Mouse (Mus musculus): Measurements from ENCODE around the gene Dnajb5.

Gene Dnajb5

DNA sequence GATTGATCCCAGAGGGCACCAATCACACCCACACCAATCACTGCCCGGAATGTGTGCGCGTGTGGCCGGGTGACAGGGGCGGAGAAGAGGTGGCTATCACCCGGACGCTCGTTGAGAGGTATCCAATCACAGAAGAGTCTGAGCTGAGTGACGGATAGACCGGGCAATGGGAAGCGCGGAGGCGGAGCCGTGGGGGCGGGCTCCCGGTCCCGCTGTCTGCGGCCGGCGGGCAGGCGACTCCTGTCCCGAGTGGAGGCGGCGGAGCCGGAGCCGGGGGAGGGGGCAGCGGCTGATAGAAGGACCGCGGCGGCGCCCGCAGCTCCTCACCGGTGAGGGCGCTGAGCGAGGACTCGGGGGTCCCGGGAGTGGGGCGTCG, at the start of gene Dnajb5:
Gene Dnajb5 (plus strand): TSS at position 139 of the 376 bp plus-strand sequence.
- DNase-seq (ENCODE audit: low read depth) = peak; percentile 97

GRCm38 (mm10) chr4:42900878-42901277, 48.7 kb upstream of the Dnajb5 start:
- DNase-seq (ENCODE audit: low read depth) = no peak

DNA sequence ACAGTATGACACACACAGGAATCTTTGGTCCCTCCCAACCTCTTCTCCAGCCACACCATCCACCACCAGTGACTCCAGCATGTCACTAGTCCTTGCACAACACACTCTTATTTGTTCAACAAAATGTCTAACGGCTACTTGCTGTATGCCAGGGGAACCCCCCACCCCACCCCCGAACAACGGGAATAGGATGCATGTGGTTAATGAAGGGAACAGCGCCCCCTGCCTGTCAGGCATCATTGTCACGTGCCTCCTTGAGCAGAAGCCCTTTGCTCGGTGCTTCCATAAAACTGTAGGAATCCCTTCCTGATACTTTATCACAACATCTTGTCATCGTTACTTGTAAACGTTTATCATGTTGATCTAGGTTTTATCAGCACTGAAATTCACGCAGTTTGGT, 47.4 kb upstream of the Dnajb5 start:
- DNase-seq (ENCODE audit: low read depth) = no peak

DNA sequence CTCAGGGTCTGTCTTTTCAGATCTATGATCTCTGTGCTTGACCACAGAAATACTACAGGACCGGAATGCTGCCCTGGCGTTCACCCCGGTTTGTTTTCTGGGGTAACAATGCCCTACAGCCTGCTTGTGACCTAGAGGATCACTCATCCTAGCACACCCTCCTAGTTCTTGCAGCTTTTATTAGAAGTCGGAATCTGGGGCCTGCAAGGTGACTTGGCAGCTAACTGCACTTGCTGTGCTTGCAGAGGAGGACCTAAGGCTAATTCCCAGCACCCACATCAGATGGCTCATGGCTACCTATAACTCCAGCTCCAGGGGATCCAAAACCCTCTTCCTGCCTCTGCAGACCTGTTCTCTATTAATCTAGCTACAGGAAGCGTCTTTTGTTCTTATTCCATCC, 46.9 kb upstream of the Dnajb5 start:
- no peak for DNase-seq (ENCODE audit: low read depth)

DNA sequence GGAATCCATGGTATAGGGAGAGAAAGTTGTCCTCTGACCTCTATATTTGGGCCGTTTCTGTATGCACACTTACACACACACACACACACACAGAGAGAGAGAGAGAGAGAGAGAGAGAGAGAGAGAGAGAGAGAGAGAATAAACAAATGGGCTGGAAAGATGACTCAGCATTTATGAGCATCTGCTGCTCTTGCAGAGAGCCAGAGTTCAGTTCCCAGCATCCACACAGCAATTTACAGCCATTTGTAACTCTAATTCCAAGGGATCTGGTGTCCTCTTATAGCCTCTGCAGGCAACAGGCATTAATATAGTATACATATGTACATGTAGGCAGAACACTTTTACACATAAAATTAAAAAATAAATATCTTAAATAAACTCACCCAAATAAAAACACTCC, 45.7 kb upstream of the Dnajb5 start:
- no peak for DNase-seq (ENCODE audit: low read depth)

- no peak for DNase-seq (ENCODE audit: low read depth)
These were observed 45.1 kb upstream of the Dnajb5 start for GRCm38 (mm10) chr4:42904523-42904922.

DNA sequence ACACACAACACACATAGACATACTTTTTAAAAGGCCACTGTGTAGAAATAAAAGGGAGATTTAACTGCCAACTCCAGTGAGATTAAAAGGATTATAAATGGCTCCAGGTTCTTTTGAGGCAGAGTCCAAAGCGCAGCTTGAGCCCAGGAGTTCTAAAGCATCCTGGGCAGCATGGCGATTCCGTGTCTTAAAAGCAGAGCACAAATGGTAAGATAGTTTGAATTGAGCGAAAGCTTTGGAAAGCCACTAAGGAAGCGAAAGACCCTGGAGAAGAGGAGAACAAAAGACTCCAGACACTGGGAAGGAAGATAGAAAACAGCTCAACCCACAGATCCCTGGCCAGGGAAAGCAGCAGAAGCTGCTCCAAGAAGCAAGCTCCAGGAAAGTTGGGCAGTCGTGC, 44.6 kb upstream of the Dnajb5 start:
- no peak for DNase-seq (ENCODE audit: low read depth)

DNA sequence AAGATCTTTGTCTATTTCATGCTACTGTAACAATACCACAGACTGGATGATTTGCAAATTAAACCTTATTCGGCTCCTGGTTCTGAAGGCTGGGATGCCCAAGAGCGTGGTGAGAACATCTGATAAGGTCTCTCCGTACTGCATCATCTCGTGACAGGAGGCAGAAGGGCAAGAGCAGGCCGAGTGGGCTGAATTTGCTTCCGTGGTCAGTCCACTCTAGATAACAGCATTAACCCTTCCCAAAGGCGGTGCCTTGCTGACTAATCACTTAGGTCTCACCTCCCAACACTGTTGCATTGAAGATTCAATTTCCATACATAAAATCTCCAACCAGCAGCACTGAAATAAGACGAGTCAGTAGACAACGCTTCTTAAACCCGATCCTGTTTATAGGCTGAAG, 36.2 kb upstream of the Dnajb5 start:
- DNase-seq (ENCODE audit: low read depth) = no peak

- no peak for DNase-seq (ENCODE audit: low read depth)
These were observed 34.3 kb upstream of the Dnajb5 start for GRCm38 (mm10) chr4:42915311-42915710.

DNA sequence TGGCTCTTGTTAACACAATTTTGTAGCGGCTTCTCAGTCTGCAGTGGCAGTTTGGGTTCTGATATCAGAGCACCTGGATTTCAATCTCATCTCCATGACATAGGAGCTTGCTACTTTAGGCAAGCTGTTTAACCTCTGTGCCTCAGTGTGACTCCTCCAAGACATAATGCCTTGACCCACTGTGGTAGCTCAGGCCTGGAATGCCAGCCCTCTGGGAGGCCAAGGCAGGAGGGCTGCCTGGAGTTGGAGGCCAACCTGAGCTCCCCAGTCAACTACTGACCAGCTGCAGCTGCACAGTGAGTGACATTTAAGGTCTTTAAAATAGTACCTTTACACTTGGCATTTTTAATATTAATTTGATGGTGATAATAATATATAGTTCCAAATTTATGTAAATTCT, 33.6 kb upstream of the Dnajb5 start:
- no peak for DNase-seq (ENCODE audit: low read depth)

- no peak for DNase-seq (ENCODE audit: low read depth)
These were observed 32.8 kb upstream of the Dnajb5 start, which contains the start of gene Phf24 for GRCm38 (mm10) chr4:42916617-42917401. Phf24 (plus strand) TSS chr4:42916660.

DNA sequence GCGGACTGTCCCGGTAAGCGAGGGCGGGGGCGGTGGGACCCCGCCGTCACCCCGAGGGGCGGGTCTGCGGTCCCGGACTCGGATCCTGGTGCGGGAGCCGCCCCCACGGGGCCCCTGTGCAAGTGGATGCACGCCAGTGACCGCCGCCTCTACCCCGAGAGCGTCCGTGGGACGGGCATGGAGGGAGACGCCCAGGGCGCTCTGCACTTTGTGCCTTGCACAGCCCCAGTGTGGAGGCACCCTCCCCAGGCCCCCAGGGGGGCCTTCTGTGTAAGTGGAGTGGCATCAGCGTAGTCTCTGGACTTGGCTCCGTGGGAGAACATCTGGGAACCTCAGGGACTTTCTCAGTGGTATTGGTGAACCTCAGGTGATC, 32.2 kb upstream of the Dnajb5 start:
- no peak for DNase-seq (ENCODE audit: low read depth)

GRCm38 (mm10) chr4:42920726-42921125, 28.9 kb upstream of the Dnajb5 start:
- no peak for DNase-seq (ENCODE audit: low read depth)

GRCm38 (mm10) chr4:42921536-42921935, 28.1 kb upstream of the Dnajb5 start:
- DNase-seq (ENCODE audit: low read depth) = no peak

GRCm38 (mm10) chr4:42922056-42922455, 27.6 kb upstream of the Dnajb5 start:
- DNase-seq (ENCODE audit: low read depth) = no peak

DNA sequence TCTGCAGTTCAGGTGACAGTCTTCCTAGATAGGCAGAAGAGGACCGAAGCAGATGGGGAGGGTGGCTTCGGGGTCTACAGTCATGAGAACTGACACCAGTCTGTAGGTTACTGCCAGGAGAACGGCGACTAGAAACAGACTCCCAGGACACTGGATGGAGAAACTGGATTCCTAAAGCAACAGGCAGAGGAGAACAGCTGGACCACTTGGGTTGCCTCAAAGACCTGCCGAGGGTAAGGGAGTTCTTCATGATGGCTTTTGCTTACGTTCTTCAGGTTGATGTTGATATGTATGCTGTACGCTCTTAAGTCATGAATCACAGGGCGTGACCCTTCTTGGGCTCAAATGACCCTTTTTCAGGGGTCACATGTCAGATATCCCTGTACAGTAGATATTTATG, 27.2 kb upstream of the Dnajb5 start:
- DNase-seq (ENCODE audit: low read depth) = no peak

- no peak for DNase-seq (ENCODE audit: low read depth)
These were observed 25.4 kb upstream of the Dnajb5 start for GRCm38 (mm10) chr4:42924095-42924710.

DNA sequence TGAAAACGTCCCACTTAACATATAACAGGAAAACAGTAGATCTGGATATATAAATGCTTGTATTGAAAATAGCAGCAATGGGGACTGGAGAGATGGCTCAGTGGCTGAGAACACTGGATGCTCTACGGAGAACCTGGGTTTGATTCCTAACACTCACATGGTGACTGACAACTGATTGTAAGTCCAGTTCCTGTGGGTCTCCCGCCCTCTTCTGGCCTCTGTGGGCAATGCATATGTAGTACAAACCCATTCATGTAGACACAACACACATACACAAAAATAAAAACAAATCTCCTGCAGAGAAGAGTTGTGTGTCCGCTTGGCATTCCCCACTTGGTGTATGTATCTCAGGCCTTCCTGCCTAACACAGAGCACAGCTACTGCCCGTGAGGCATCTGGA, 21.4 kb upstream of the Dnajb5 start:
- no peak for DNase-seq (ENCODE audit: low read depth)

DNA sequence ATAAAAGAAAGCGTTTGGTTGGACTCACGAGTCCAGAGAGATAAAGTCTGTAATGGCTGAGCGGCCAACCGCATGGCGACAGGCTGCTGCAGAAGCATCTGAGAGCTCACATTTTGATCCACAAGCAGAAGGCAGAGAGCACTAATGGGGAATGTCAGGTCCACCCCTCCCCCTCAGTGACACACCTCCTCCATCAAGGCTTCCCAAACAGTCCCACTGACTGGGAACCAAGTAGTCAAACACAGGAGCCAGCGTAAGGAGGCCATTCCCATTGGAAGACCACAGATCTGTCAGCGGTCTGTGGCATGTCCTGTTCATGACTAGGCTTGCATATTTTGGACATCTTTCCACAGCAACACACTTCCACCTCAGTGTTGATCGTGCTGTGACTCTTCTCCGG, 20.7 kb upstream of the Dnajb5 start:
- DNase-seq (ENCODE audit: low read depth) = no peak

DNA sequence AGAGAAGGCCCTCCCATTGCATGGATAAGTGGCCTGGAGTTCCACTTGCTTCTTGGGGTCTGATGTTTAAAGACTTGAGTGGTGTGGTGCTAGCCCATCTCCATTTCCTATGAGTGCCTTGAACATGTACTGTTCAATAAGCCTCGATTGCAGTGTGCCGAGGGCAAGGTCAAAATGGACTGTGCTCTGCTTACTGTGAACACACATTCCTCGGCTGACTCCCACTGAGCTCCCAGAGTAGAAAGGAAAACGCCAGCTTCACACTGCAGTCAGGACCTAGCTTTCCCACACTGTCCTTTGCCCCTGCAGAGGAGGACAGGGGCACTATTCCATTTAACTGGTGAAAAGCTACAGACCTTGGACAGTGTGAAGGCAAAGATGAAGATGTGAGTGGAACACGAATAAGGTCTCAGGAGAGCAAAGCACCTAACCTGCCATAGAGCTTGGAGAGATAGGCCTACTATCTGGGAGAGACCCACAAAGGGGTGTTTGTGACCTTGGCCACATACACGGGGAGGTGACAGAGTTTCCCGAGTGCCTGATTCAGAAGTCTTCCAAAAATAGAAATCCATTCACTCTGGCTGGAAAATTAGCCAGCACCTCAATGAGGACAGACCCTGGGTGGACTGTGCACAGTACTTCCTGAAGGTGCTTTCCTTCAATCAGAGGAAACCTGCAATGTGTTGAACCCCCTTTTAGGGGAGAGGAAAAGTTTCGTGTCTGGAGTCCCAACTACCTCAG, 17.2 kb upstream of the Dnajb5 start:
- no peak for DNase-seq (ENCODE audit: low read depth)

DNA sequence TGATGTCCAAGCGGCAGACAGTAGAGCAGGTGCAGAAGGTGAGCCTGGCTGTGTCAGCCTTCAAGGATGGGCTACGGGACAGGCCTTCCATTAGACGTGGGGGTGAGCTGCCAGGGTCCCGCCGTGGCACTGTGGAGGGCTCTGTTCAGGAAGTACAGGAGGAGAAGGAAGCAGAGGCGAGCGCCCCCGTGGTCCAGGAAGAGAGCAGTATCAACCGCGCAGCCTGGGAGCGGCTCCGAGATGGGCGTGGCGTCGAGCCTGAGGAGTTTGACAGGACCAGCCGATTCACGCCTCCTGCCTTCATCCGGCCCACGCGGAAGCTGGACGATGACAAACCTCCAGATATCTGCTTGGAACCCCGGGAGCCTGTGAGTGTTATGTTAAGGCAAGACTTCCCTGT, 16.0 kb upstream of the Dnajb5 start:
- no peak for DNase-seq (ENCODE audit: low read depth)

- DNase-seq (ENCODE audit: low read depth) = no peak
These were observed 8.2 kb upstream of the Dnajb5 start for GRCm38 (mm10) chr4:42941396-42941795.

DNA sequence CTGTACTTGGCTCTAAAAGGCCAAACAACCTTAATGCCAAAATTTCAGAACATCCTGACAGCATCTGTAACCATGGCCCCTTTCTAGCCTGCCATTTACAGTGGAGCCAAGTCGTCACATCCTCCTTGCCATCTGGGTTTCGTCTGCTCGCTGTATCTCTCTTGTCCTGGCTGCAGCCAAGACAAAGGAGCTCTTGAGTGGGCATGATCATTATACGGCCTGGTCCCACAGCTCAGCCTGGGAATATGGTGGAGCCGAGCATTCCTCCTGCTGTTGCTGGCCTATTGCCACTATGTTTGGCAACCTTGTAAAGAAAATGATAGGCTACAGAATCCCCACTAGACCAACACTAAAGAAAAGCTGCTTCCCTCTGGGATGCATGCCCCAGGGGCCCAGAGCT, 6.3 kb upstream of the Dnajb5 start:
- DNase-seq (ENCODE audit: low read depth) = no peak

All from fibroblast of lung, adult 2 months (primary cell).